Mouse (Mus musculus) cerebellum, postnatal 14 days (tissue): ENCODE data around the gene Ago1.

Experiments used
- DNase-seq, 2 experiments: peaks; one replicate each; pipeline ENCODE4 v3.0.0; 2021; ENCODE audit warnings: mixed read lengths in 2 of 2

The Ago1 gene

GRCm38 (mm10) chr4:126469334-126469733, 951 bp upstream of the Ago1 start:
- no peak for DNase-seq

GRCm38 (mm10) chr4:126468925-126469324, 542 bp upstream of the Ago1 start:
- DNase-seq = no peak

GRCm38 (mm10) chr4:126467721-126468284, 580 bp downstream of the Ago1 start:
- DNase-seq = peak; percentile 57 to 71

- no peak for DNase-seq
Measured at GRCm38 (mm10) chr4:126466251-126466750, 2.1 kb downstream of the Ago1 start.

- DNase-seq = peak in 1 of 2 experiments; percentile 18
Measured at GRCm38 (mm10) chr4:126465843-126466242, 2.5 kb downstream of the Ago1 start.

GRCm38 (mm10) chr4:126464892-126465235, 3.5 kb downstream of the Ago1 start:
- no peak for DNase-seq

- no peak for DNase-seq
Measured at GRCm38 (mm10) chr4:126464189-126464891, 4.0 kb downstream of the Ago1 start.

GRCm38 (mm10) chr4:126455441-126455840, 12.9 kb downstream of the Ago1 start:
- no peak for DNase-seq

GRCm38 (mm10) chr4:126454547-126455254, 13.7 kb downstream of the Ago1 start:
- peak; percentile 26 to 39 for DNase-seq

GRCm38 (mm10) chr4:126450268-126450667, 18.1 kb downstream of the Ago1 start:
- DNase-seq = no peak

GRCm38 (mm10) chr4:126447126-126447525, 21.3 kb downstream of the Ago1 start:
- no peak for DNase-seq

GRCm38 (mm10) chr4:126444528-126444927, 23.9 kb downstream of the Ago1 start:
- no peak for DNase-seq

- DNase-seq = no peak
Measured at GRCm38 (mm10) chr4:126438261-126438660, 30.1 kb downstream of the Ago1 start.

- peak; percentile 84 to 87 for DNase-seq
Measured at GRCm38 (mm10) chr4:126436268-126436667, 32.1 kb downstream of the Ago1 start.

GRCm38 (mm10) chr4:126434094-126434493, 34.3 kb downstream of the Ago1 start:
- DNase-seq = no peak

GRCm38 (mm10) chr4:126433175-126433574, 35.2 kb downstream of the Ago1 start:
- DNase-seq = peak in 1 of 2 experiments; percentile 19

GRCm38 (mm10) chr4:126431746-126432145, 36.6 kb downstream of the Ago1 start:
- no peak for DNase-seq

GRCm38 (mm10) chr4:126429347-126430079, 38.9 kb downstream of the Ago1 start, which contains the start of gene Ago3:
Gene Ago3, minus strand, starts transcription at chr4:126429556.
- DNase-seq = peak; percentile 94 to 95

- DNase-seq = peak in 1 of 2 experiments; percentile 26
Measured at GRCm38 (mm10) chr4:126428682-126429346, 39.6 kb downstream of the Ago1 start.

GRCm38 (mm10) chr4:126423866-126424265, 44.5 kb downstream of the Ago1 start:
- no peak for DNase-seq

- DNase-seq = no peak
Measured at GRCm38 (mm10) chr4:126415707-126416106, 52.7 kb downstream of the Ago1 start.

- no peak for DNase-seq
Measured at GRCm38 (mm10) chr4:126412526-126412925, 55.9 kb downstream of the Ago1 start.
